26 mouse cellular contexts compared by ENCODE assay signal in the genomic region with DNA sequence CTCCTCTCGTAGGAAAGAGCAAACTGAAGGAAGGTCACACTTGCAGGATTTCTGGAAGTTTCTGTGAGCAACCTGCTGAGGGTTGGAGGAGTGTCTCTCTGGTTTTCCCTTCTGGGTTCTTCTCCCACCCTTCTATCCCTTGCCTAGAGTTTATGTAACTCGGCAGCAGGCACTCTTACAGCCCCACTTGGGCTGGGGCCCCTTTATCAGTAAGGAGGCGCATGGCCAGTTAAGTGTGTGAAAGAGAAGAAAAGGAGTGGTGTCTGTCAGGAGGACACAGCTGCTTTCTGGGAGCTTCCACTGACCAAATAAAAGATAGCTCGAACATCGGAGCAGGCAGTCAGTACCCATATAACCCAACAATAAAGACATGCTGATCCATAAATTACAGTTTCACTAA. TPM values are rescaled to one million over a fixed set of nuclear protein-coding genes. Genes with fewer than 3 reads are reported as not detected.
DNase-seq lines count a peak whose midpoint lies in the region; ATAC-seq and TF ChIP-seq lines count a peak whose summit lies in the region.
"Had no signal": no experiment of that assay in that cellular context is flagged by ENCODE, and none has a peak within 500 bp of the region (broad histone marks: within the 10 kb centered on the region; RNA-seq: fewer than 3 reads in every experiment).

No protein-coding gene starts in this region.

- no peaks in the 10 kb centered on the region for H3K9me3 ChIP-seq in midbrain, embryonic 11.5 days (ENCODE audit: control insufficient read depth, low read length)
- no peaks in the 10 kb centered on the region for H3K9me3 ChIP-seq in midbrain, embryonic 16.5 days (replicated peaks; ENCODE audit: control insufficient read depth, low read length, poor library complexity, severe bottlenecking)
- H3K9me3 ChIP-seq in liver, embryonic 13.5 days (replicated peaks): no peaks in the 10 kb centered on the region
- no peaks in the 10 kb centered on the region for H3K9me3 ChIP-seq in liver, postnatal 0 days (ENCODE audit: low read length)
- H3K9me3 ChIP-seq: embryonic facial prominence, embryonic 15.5 days; forebrain, embryonic 13.5 days; heart, embryonic 12.5 days; hindbrain, embryonic 12.5 days had no signal

- no peak overlapping the region for H3K9ac ChIP-seq in midbrain, embryonic 11.5 days (ENCODE audit: low read length)
- no peak overlapping the region for H3K9ac ChIP-seq in midbrain, embryonic 16.5 days (ENCODE audit: low read depth, low read length)
- peak overlapping the region; percentile 49; the same call in 1 of the 2 replicates for H3K9ac ChIP-seq in liver, embryonic 13.5 days
- H3K9ac ChIP-seq in liver, postnatal 0 days (replicated peaks): no peak overlapping the region
- H3K9ac ChIP-seq: embryonic facial prominence, embryonic 15.5 days; forebrain, embryonic 13.5 days; forebrain, postnatal 0 days; heart, embryonic 12.5 days; hindbrain, embryonic 12.5 days had no signal

- no peak for TF ChIP-seq CTCF in liver, postnatal 0 days (IDR thresholded peaks at IDR 0.05; ENCODE audit: low read depth)

- H3K36me3 ChIP-seq in midbrain, embryonic 11.5 days (ENCODE audit: control insufficient read depth, insufficient read depth, low read length): no peaks in the 10 kb centered on the region
- no peaks in the 10 kb centered on the region for H3K36me3 ChIP-seq in midbrain, embryonic 16.5 days (ENCODE audit: control insufficient read depth, insufficient read depth, low read length)
- no peaks in the 10 kb centered on the region for H3K36me3 ChIP-seq in liver, embryonic 13.5 days
- H3K36me3 ChIP-seq in liver, postnatal 0 days (replicated peaks; ENCODE audit: insufficient read depth, low read length): no peaks in the 10 kb centered on the region
- H3K36me3 ChIP-seq: embryonic facial prominence, embryonic 15.5 days; heart, embryonic 12.5 days; hindbrain, embryonic 12.5 days had no signal

- DNase-seq in midbrain, embryonic 11.5 days (ENCODE audit: low spot score, missing footprints): peak; percentile 35
- no peak for DNase-seq in liver, embryonic 13.5 days
- no peak for DNase-seq in liver, postnatal 0 days
- no peak for DNase-seq in heart, postnatal 10 days
- no peak for DNase-seq in right cerebral cortex, postnatal 10 days (ENCODE audit: low spot score in 2 of 2)
- DNase-seq: adrenal gland, postnatal 10 days; cerebellum, adult 11 months; cerebellum, adult 8-10 months; cerebellum, postnatal 14 days; embryo, embryonic 11 days; forebrain, postnatal 0 days; gastrocnemius, postnatal 14 days; heart, adult 2 months; heart, postnatal 36 days had no signal

- 84% methylated on average over 5 of the region's 5 CpGs for WGBS in midbrain, embryonic 11.5 days
- 71% methylated on average over 5 of the region's 5 CpGs for WGBS in midbrain, embryonic 16.5 days
- WGBS in liver, embryonic 13.5 days (ENCODE audit: insufficient replicate concordance): 19% methylated on average over 5 of the region's 5 CpGs
- 53% methylated on average over 5 of the region's 5 CpGs for WGBS in liver, postnatal 0 days (ENCODE audit: insufficient replicate concordance)

- no peak overlapping the region for H3K4me3 ChIP-seq in midbrain, embryonic 11.5 days (ENCODE audit: low read depth, low read length)
- H3K4me3 ChIP-seq in midbrain, embryonic 16.5 days (ENCODE audit: low read depth, low read length): no peak overlapping the region
- H3K4me3 ChIP-seq in liver, embryonic 13.5 days (replicated peaks): peak overlapping the region; percentile 24
- no peak overlapping the region for H3K4me3 ChIP-seq in liver, postnatal 0 days (ENCODE audit: low read depth, low read length)
- H3K4me3 ChIP-seq: embryonic facial prominence, embryonic 15.5 days; forebrain, embryonic 13.5 days; heart, adult 2 months; heart, embryonic 12.5 days; hindbrain, embryonic 12.5 days had no signal

- H3K4me1 ChIP-seq in midbrain, embryonic 11.5 days (ENCODE audit: control insufficient read depth, insufficient read depth, low read length): peaks cover under 1% of the 10 kb centered on the region; the same call in 1 of the 2 replicates
- 0 out of 2 replicates have a peak, but pooled peaks cover under 1% of the 10 kb centered on the region for H3K4me1 ChIP-seq in midbrain, embryonic 16.5 days (ENCODE audit: control insufficient read depth, insufficient read depth, low read length)
- peaks cover 80% of the 10 kb centered on the region for H3K4me1 ChIP-seq in liver, embryonic 13.5 days (replicated peaks)
- H3K4me1 ChIP-seq in liver, postnatal 0 days (ENCODE audit: insufficient read depth): peaks cover 28% of the 10 kb centered on the region
- H3K4me1 ChIP-seq: forebrain, embryonic 13.5 days; hindbrain, embryonic 12.5 days had no signal

- no peak for ATAC-seq in midbrain, embryonic 11.5 days (ENCODE audit: low FRiP score)
- ATAC-seq in midbrain, embryonic 16.5 days: no peak
- ATAC-seq in liver, embryonic 13.5 days (ENCODE audit: low read depth): peak; percentile 75
- ATAC-seq in liver, postnatal 0 days: no peak
- ATAC-seq: forebrain, embryonic 13.5 days; forebrain, postnatal 0 days; hindbrain, embryonic 16.5 days had no signal

- TF ChIP-seq EP300 in liver, postnatal 0 days (IDR thresholded peaks at IDR 0.05; ENCODE audit: low read depth): no peak

- H3K27me3 ChIP-seq in midbrain, embryonic 11.5 days (ENCODE audit: control insufficient read depth, insufficient read depth, low read length): no peaks in the 10 kb centered on the region
- H3K27me3 ChIP-seq in midbrain, embryonic 16.5 days (ENCODE audit: control insufficient read depth, insufficient read depth, low read depth, low read length): no peaks in the 10 kb centered on the region
- no peaks in the 10 kb centered on the region for H3K27me3 ChIP-seq in liver, embryonic 13.5 days
- no peaks in the 10 kb centered on the region for H3K27me3 ChIP-seq in liver, postnatal 0 days (ENCODE audit: insufficient read depth, low read length)
- H3K27me3 ChIP-seq: CH12.LX; embryonic facial prominence, embryonic 15.5 days; forebrain, embryonic 13.5 days; hindbrain, embryonic 12.5 days had no signal

- intact Hi-C loops in heart, postnatal 10 days (cut with DNase I): no loop called here

- no peak overlapping the region for H3K27ac ChIP-seq in midbrain, embryonic 11.5 days (ENCODE audit: low read depth, low read length)
- H3K27ac ChIP-seq in midbrain, embryonic 16.5 days (ENCODE audit: low read length): no peak overlapping the region
- H3K27ac ChIP-seq in liver, embryonic 13.5 days: peak overlapping the region; percentile 67
- H3K27ac ChIP-seq in liver, postnatal 0 days (ENCODE audit: low read depth): no peak overlapping the region
- H3K27ac ChIP-seq: embryonic facial prominence, embryonic 15.5 days; forebrain, embryonic 13.5 days; heart, adult 2 months; hindbrain, embryonic 12.5 days had no signal

- H3K4me2 ChIP-seq in midbrain, embryonic 11.5 days: no peak overlapping the region
- H3K4me2 ChIP-seq in midbrain, embryonic 16.5 days (ENCODE audit: low read length): no peak overlapping the region
- peak overlapping the region; percentile 58 for H3K4me2 ChIP-seq in liver, embryonic 13.5 days
- peak overlapping the region; percentile 40; the same call in 1 of the 2 replicates for H3K4me2 ChIP-seq in liver, postnatal 0 days (ENCODE audit: low read depth, low read length)
- H3K4me2 ChIP-seq: embryonic facial prominence, embryonic 15.5 days; forebrain, embryonic 13.5 days; heart, embryonic 12.5 days; hindbrain, embryonic 12.5 days had no signal

RNA-seq across cellular contexts. Expression of a gene that starts 2.7 kb away (rescaled TPM):
- 5.3 and 5.5 TPM in 2 replicates for polyA plus RNA-seq in midbrain, embryonic 11.5 days (2014; fragmentation: Nextera tagmentation; extraction: Ambion mirVana)
- 5.2 and 5.5 TPM in 2 replicates for polyA plus RNA-seq in midbrain, embryonic 16.5 days (2015; fragmentation: Nextera tagmentation; extraction: Ambion mirVana)
- polyA plus RNA-seq in liver, embryonic 13.5 days (2015; fragmentation: Nextera tagmentation; extraction: Ambion mirVana): 7.7 and 8.0 TPM in 2 replicates
- polyA plus RNA-seq in liver, postnatal 0 days (2015; fragmentation: Nextera tagmentation; extraction: Ambion mirVana): 12.5 and 13.8 TPM in 2 replicates
- 10 to 100 TPM; 15.9 to 18.2 TPM for total RNA-seq in heart, postnatal 10 days (2021)

RNA-seq across cellular contexts. Expression of a gene that starts 5.3 kb away (rescaled TPM):
- 16.2 and 17.6 TPM in 2 replicates for polyA plus RNA-seq in midbrain, embryonic 11.5 days (2014; fragmentation: Nextera tagmentation; extraction: Ambion mirVana)
- polyA plus RNA-seq in midbrain, embryonic 16.5 days (2015; fragmentation: Nextera tagmentation; extraction: Ambion mirVana): 3.7 and 3.9 TPM in 2 replicates
- 18.1 and 19.6 TPM in 2 replicates for polyA plus RNA-seq in liver, embryonic 13.5 days (2015; fragmentation: Nextera tagmentation; extraction: Ambion mirVana)
- polyA plus RNA-seq in liver, postnatal 0 days (2015; fragmentation: Nextera tagmentation; extraction: Ambion mirVana): 6.4 and 6.8 TPM in 2 replicates
- total RNA-seq in heart, postnatal 10 days (2021): 1 to 10 TPM; 5.3 to 5.6 TPM

RNA-seq across cellular contexts. Expression of a gene that starts 10.8 kb away (rescaled TPM):
- polyA plus RNA-seq in midbrain, embryonic 11.5 days (2014; fragmentation: Nextera tagmentation; extraction: Ambion mirVana): 5.4 and 7.8 TPM in 2 replicates
- polyA plus RNA-seq in midbrain, embryonic 16.5 days (2015; fragmentation: Nextera tagmentation; extraction: Ambion mirVana): 6.4 and 7.6 TPM in 2 replicates
- 8.0 and 9.3 TPM in 2 replicates for polyA plus RNA-seq in liver, embryonic 13.5 days (2015; fragmentation: Nextera tagmentation; extraction: Ambion mirVana)
- 17.6 and 17.7 TPM in 2 replicates for polyA plus RNA-seq in liver, postnatal 0 days (2015; fragmentation: Nextera tagmentation; extraction: Ambion mirVana)
- total RNA-seq in heart, postnatal 10 days (2021): 1 to 10 TPM; 3.7 TPM
- total RNA-seq: common myeloid progenitor, adult 5-6 weeks; forebrain, postnatal 0 days; gastrocnemius, adult 18-20 months had no signal
- polyA plus RNA-seq: brain, embryonic 14.5 days; gonadal fat pad, adult 2 months; heart, adult 2 months had no signal

RNA-seq across cellular contexts. Expression of a gene that starts 42.7 kb away (rescaled TPM):
- 89.7 and 95.8 TPM in 2 replicates for polyA plus RNA-seq in midbrain, embryonic 11.5 days (2014; fragmentation: Nextera tagmentation; extraction: Ambion mirVana)
- polyA plus RNA-seq in midbrain, embryonic 16.5 days (2015; fragmentation: Nextera tagmentation; extraction: Ambion mirVana): 219 and 224 TPM in 2 replicates
- polyA plus RNA-seq in liver, embryonic 13.5 days (2015; fragmentation: Nextera tagmentation; extraction: Ambion mirVana): 34.7 and 40.6 TPM in 2 replicates
- 16.0 and 16.2 TPM in 2 replicates for polyA plus RNA-seq in liver, postnatal 0 days (2015; fragmentation: Nextera tagmentation; extraction: Ambion mirVana)
- 10 to 100 TPM; 32.1 to 32.9 TPM for total RNA-seq in heart, postnatal 10 days (2021)

RNA-seq across cellular contexts. Expression of a gene that starts 48.8 kb away (rescaled TPM):
- 0.95 and 1.0 TPM in 2 replicates for polyA plus RNA-seq in midbrain, embryonic 11.5 days (2014; fragmentation: Nextera tagmentation; extraction: Ambion mirVana)
- polyA plus RNA-seq in midbrain, embryonic 16.5 days (2015; fragmentation: Nextera tagmentation; extraction: Ambion mirVana): 3.0 and 3.3 TPM in 2 replicates
- 0.03 and 0.06 TPM in 2 replicates for polyA plus RNA-seq in liver, embryonic 13.5 days (2015; fragmentation: Nextera tagmentation; extraction: Ambion mirVana)
- 0.06 TPM in 1 of 2 replicates, not detected in the other for polyA plus RNA-seq in liver, postnatal 0 days (2015; fragmentation: Nextera tagmentation; extraction: Ambion mirVana)
- total RNA-seq in heart, postnatal 10 days (2021): under 1 TPM; 0.12 TPM
- total RNA-seq: CH12.LX; common myeloid progenitor, adult 5-6 weeks; gastrocnemius, adult 18-20 months; heart, postnatal 36 days had no signal
- polyA plus RNA-seq: heart, adult 2 months; heart, embryonic 16.5 days had no signal

Comparison
In these comparisons a context has a peak if more than half of its experiments do, and no peak if none do; other contexts are left out.
1. H3K4me2 ChIP-seq: peak in liver, embryonic 13.5 days (single experiment) and liver, postnatal 0 days (single experiment); none in midbrain, embryonic 11.5 days (single experiment) and midbrain, embryonic 16.5 days (single experiment).